Mouse (Mus musculus): ENCODE measurements around the gene Myof. TPM values are rescaled to one million over a fixed set of nuclear protein-coding genes. Genes with fewer than 3 reads are reported as not detected.

The Myof gene
- polyA plus RNA-seq, 1 experiment = 1.7 TPM

DNA sequence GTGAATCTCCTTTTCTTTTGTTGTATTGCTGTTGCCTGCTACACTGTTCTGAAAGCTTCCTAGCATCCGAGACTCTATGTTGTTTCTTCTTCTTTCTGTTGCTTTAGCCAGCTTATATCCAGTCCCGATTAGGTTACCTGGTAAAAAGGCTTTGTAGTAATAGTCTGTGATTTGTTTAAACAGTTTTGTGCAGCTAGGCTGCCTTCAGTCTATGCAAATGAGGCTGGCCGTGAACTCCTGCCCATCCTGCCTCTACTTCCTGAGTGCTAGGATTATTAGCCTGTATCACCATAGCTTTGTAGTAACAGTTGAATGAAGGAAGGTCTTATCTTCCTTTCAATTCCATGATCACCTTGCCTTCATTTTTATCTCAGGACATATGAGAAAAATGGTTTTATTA, 12.9 kb upstream of the Myof start:
- TF ChIP-seq POLR2A (IDR thresholded peaks at IDR 0.05; ENCODE audit: control insufficient read depth, low read depth, low read length) = no peak
- no peak for TF ChIP-seq CTCF (IDR thresholded peaks at IDR 0.05; ENCODE audit: control insufficient read depth, insufficient read depth, insufficient replicate concordance, low read depth, low read length)
- peaks cover 7% of the 10 kb centered on the region for H3K4me1 ChIP-seq (ENCODE audit: control insufficient read depth, insufficient read depth, low read length)
- no peak overlapping the region for H3K27ac ChIP-seq (ENCODE audit: control insufficient read depth, insufficient read depth, low read depth, low read length)
- H3K36me3 ChIP-seq (ENCODE audit: control insufficient read depth, insufficient read depth, low read length) = peaks cover 2% of the 10 kb centered on the region; the same call in 1 of the 2 replicates
- H3K4me3 ChIP-seq (ENCODE audit: control insufficient read depth, low read depth, low read length) = no peak overlapping the region
- no peaks in the 10 kb centered on the region for H3K27me3 ChIP-seq (ENCODE audit: control insufficient read depth, insufficient read depth, low read length)

DNA sequence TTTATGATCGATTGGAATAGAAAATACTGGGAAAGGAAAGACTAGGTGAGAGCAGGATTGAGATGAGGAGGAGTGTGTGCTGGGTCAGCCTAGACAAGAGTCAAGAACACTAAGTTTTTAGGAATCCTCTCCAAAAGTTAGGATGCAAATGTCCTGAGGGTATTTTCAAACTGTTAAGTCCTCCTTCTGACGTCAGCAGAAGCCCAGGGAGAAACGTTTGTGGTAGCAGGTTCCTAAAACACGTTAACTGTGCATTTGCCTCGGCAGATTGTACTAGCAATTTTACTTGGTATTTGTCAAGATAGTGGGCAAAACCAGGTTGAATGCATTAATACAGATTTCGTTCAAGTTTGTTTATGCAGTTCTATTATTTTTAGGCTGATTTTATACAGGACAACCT, 12.4 kb upstream of the Myof start:
- H3K27ac ChIP-seq (ENCODE audit: control insufficient read depth, insufficient read depth, low read depth, low read length) = no peak overlapping the region
- H3K4me1 ChIP-seq (ENCODE audit: control insufficient read depth, insufficient read depth, low read length) = peaks cover 7% of the 10 kb centered on the region
- peak overlapping the region; percentile 27; the same call in 1 of the 2 replicates for H3K4me3 ChIP-seq (ENCODE audit: control insufficient read depth, low read depth, low read length)
- TF ChIP-seq POLR2A (IDR thresholded peaks at IDR 0.05; ENCODE audit: control insufficient read depth, low read depth, low read length) (no peak), CTCF (IDR thresholded peaks at IDR 0.05; ENCODE audit: control insufficient read depth, insufficient read depth, insufficient replicate concordance, low read depth, low read length) (no peak)
- H3K36me3 ChIP-seq (ENCODE audit: control insufficient read depth, insufficient read depth, low read length) = no peaks in the 10 kb centered on the region
- no peaks in the 10 kb centered on the region for H3K27me3 ChIP-seq (ENCODE audit: control insufficient read depth, insufficient read depth, low read length)

- peak within 1 kb of the TSS; percentile 97 for H3K4me3 ChIP-seq (ENCODE audit: control insufficient read depth, low read depth, low read length)
- no peak for TF ChIP-seq CTCF (IDR thresholded peaks at IDR 0.05; ENCODE audit: control insufficient read depth, insufficient read depth, insufficient replicate concordance, low read depth, low read length)
- peak; percentile 59 for TF ChIP-seq POLR2A (IDR thresholded peaks at IDR 0.05; ENCODE audit: control insufficient read depth, low read depth, low read length)
- peak within 1 kb of the TSS; percentile 75 for H3K27ac ChIP-seq (ENCODE audit: control insufficient read depth, insufficient read depth, low read depth, low read length)
- H3K4me1 ChIP-seq (ENCODE audit: control insufficient read depth, insufficient read depth, low read length) = peaks cover 7% of the 10 kb centered on the region
- H3K36me3 ChIP-seq (ENCODE audit: control insufficient read depth, insufficient read depth, low read length) = no peaks in the 10 kb centered on the region
- H3K27me3 ChIP-seq (ENCODE audit: control insufficient read depth, insufficient read depth, low read length) = no peaks in the 10 kb centered on the region
Measured at GRCm38 (mm10) chr19:38054720-38055192, 11.4 kb upstream of the Myof start, which contains the start of gene Cep55. TSS of gene Cep55 (plus strand) at chr19:38055011.

DNA sequence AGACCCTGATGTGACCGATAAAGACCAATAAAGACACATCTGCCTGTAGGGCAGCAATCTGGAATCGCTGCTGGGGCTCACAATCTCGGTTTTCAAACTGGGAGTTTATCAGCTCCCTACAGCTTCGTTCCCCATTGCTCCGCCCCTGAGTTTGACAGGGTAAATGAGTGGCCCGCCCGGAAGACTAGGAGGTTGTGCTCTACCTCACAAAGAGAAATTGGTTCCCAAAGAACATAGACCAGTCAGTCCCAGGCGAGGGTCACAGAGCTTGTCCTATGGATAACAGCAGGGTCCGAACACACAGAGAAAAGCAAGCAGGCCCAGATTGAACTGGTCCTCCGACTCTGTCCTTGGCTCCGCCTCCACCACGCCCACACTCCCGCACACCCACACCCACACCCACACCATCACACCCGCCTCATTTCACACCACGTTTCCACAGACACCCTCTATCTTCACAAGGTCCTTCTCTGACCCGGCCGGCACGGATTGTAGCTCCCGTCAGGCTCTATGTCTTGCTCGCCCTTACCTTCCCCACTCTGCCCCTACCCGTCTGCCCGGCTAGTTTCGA, 10.9 kb upstream of the Myof start:
- peaks cover 7% of the 10 kb centered on the region for H3K4me1 ChIP-seq (ENCODE audit: control insufficient read depth, insufficient read depth, low read length)
- no peaks in the 10 kb centered on the region for H3K36me3 ChIP-seq (ENCODE audit: control insufficient read depth, insufficient read depth, low read length)
- H3K4me3 ChIP-seq (ENCODE audit: control insufficient read depth, low read depth, low read length) = peak overlapping the region; percentile 97
- H3K27me3 ChIP-seq (ENCODE audit: control insufficient read depth, insufficient read depth, low read length) = no peaks in the 10 kb centered on the region
- TF ChIP-seq CTCF (IDR thresholded peaks at IDR 0.05; ENCODE audit: control insufficient read depth, insufficient read depth, insufficient replicate concordance, low read depth, low read length) = no peak
- TF ChIP-seq POLR2A (IDR thresholded peaks at IDR 0.05; ENCODE audit: control insufficient read depth, low read depth, low read length) = peak; percentile 27; the same call in 1 of the 2 replicates
- H3K27ac ChIP-seq (ENCODE audit: control insufficient read depth, insufficient read depth, low read depth, low read length) = peak overlapping the region; percentile 48

GRCm38 (mm10) chr19:38053227-38054041, 10.1 kb upstream of the Myof start:
- peaks cover 7% of the 10 kb centered on the region for H3K4me1 ChIP-seq (ENCODE audit: control insufficient read depth, insufficient read depth, low read length)
- TF ChIP-seq CTCF (IDR thresholded peaks at IDR 0.05; ENCODE audit: control insufficient read depth, insufficient read depth, insufficient replicate concordance, low read depth, low read length) = no peak
- TF ChIP-seq POLR2A (IDR thresholded peaks at IDR 0.05; ENCODE audit: control insufficient read depth, low read depth, low read length) = no peak
- peak overlapping the region; percentile 97; the same call in 1 of the 2 replicates for H3K4me3 ChIP-seq (ENCODE audit: control insufficient read depth, low read depth, low read length)
- no peaks in the 10 kb centered on the region for H3K36me3 ChIP-seq (ENCODE audit: control insufficient read depth, insufficient read depth, low read length)
- H3K27me3 ChIP-seq (ENCODE audit: control insufficient read depth, insufficient read depth, low read length) = no peaks in the 10 kb centered on the region
- H3K27ac ChIP-seq (ENCODE audit: control insufficient read depth, insufficient read depth, low read depth, low read length) = no peak overlapping the region

DNA sequence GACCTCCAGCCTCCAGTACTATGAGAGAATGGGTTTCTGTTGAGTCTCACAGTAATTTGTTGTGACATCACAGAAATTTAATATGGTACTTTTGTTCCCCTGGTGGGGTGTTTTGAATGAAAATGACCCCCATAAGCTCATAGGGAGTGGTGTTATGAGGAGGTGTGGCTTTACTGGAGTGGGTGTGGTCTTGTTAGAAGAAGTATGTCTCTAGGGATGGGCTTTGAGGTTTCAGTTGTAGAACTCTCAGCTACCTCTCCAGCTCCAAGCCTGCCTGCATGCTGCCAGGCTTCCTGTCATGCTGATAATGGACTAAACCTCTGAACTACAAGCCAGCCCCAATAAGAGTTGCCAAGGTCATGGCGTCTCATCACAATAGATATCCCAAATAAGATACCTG, 6.3 kb upstream of the Myof start:
- no peak overlapping the region for H3K27ac ChIP-seq (ENCODE audit: control insufficient read depth, insufficient read depth, low read depth, low read length)
- TF ChIP-seq CTCF (IDR thresholded peaks at IDR 0.05; ENCODE audit: control insufficient read depth, insufficient read depth, insufficient replicate concordance, low read depth, low read length) (no peak), POLR2A (IDR thresholded peaks at IDR 0.05; ENCODE audit: control insufficient read depth, low read depth, low read length) (no peak)
- peaks cover 7% of the 10 kb centered on the region for H3K4me1 ChIP-seq (ENCODE audit: control insufficient read depth, insufficient read depth, low read length)
- no peaks in the 10 kb centered on the region for H3K27me3 ChIP-seq (ENCODE audit: control insufficient read depth, insufficient read depth, low read length)
- no peaks in the 10 kb centered on the region for H3K36me3 ChIP-seq (ENCODE audit: control insufficient read depth, insufficient read depth, low read length)
- H3K4me3 ChIP-seq (ENCODE audit: control insufficient read depth, low read depth, low read length) = no peak overlapping the region

GRCm38 (mm10) chr19:38045198-38045597, 1.8 kb upstream of the Myof start:
- peaks cover 3% of the 10 kb centered on the region for H3K4me1 ChIP-seq (ENCODE audit: control insufficient read depth, insufficient read depth, low read length)
- H3K36me3 ChIP-seq (ENCODE audit: control insufficient read depth, insufficient read depth, low read length) = no peaks in the 10 kb centered on the region
- H3K4me3 ChIP-seq (ENCODE audit: control insufficient read depth, low read depth, low read length) = no peak overlapping the region
- no peak overlapping the region for H3K27ac ChIP-seq (ENCODE audit: control insufficient read depth, insufficient read depth, low read depth, low read length)
- H3K27me3 ChIP-seq (ENCODE audit: control insufficient read depth, insufficient read depth, low read length) = no peaks in the 10 kb centered on the region
- TF ChIP-seq POLR2A (IDR thresholded peaks at IDR 0.05; ENCODE audit: control insufficient read depth, low read depth, low read length) (no peak), CTCF (IDR thresholded peaks at IDR 0.05; ENCODE audit: control insufficient read depth, insufficient read depth, insufficient replicate concordance, low read depth, low read length) (no peak)
